Mouse (Mus musculus) forebrain, embryonic 11.5 days (tissue): Measurements from ENCODE around the gene Itpr1. TPM values are rescaled to one million over a fixed set of nuclear protein-coding genes. Genes with fewer than 3 reads are reported as not detected.

ENCODE experiments used
- ATAC-seq: fragments of 200-750 bp; cut with Nextera tagmentation; replicated peaks from 2 replicates; pipeline ENCODE4 v1.8.0; 2017; ENCODE audit warnings: moderate TSS enrichment; ENCODE audit not compliant: low FRiP score
- DNase-seq: peaks from one replicate; pipeline ENCODE4 v3.0.0-alpha.2; 2017; ENCODE audit warnings: low spot score
- H3K27ac ChIP-seq: fragments of 300-500 bp; sonication (generic); 2 replicates; pipeline ENCODE4 v1.5.1; 2014; ENCODE audit warnings: low read depth, low read length
- H3K27me3 ChIP-seq: fragments of 300-500 bp; sonication (generic); 2 replicates; pipeline ENCODE4 v1.6.1; 2014; ENCODE audit warnings: mild to moderate bottlenecking, low read length, mixed read lengths; ENCODE audit not compliant: control insufficient read depth, insufficient read depth
- H3K36me3 ChIP-seq: fragments of 300-500 bp; sonication (generic); 2 replicates; pipeline ENCODE4 v1.6.1; 2014; ENCODE audit warnings: mild to moderate bottlenecking, low read length, moderate library complexity, mixed read lengths; ENCODE audit not compliant: control insufficient read depth, insufficient read depth
- H3K4me1 ChIP-seq: fragments of 300-500 bp; sonication (generic); replicated peaks from 2 replicates; pipeline ENCODE4 v1.6.1; 2014; ENCODE audit warnings: low read length, mixed read lengths; ENCODE audit not compliant: control insufficient read depth, insufficient read depth
- H3K4me2 ChIP-seq: fragments of 300-500 bp; sonication (generic); 2 replicates; pipeline ENCODE4 v1.6.1; 2014; ENCODE audit warnings: low read depth, mild to moderate bottlenecking, low read length, moderate library complexity, mixed read lengths; ENCODE audit not compliant: severe bottlenecking
- H3K4me3 ChIP-seq: fragments of 300-500 bp; sonication (generic); 2 replicates; pipeline ENCODE4 v1.5.1; 2014; ENCODE audit warnings: low read depth, low read length
- H3K9ac ChIP-seq: fragments of 300-500 bp; sonication (generic); 2 replicates; pipeline ENCODE4 v1.6.1; 2014; ENCODE audit warnings: low read length
- H3K9me3 ChIP-seq: fragments of 300-500 bp; sonication (generic); 2 replicates; pipeline ENCODE4 v1.6.1; 2016; ENCODE audit warnings: low read length, mixed read lengths; ENCODE audit not compliant: control insufficient read depth
- WGBS: fragments of 180-500 bp; shearing (Covaris S2); extraction: QIAGEN DNeasy Blood & Tissue Kit; methylation state at CpG from one replicate; pipeline ENCODE4 v1.1.7; 2014; 5-methylcytosine and 5-hydroxymethylcytosine counted together
- polyA plus RNA-seq: library from polyadenylated mRNA; unstranded; fragments of >200 nt; fragmentation: Nextera tagmentation; extraction: Ambion mirVana; gene quantifications from 2 replicates; pipeline ENCODE4 v1.2.1, GENCODE M21; 2014

Itpr1 gene
- polyA plus RNA-seq, 1 experiment from 2014 or later: 8.1 TPM

- no peak for ATAC-seq
- Histone ChIP-seq H3K4me1 (no peaks in the 10 kb centered on the region), H3K36me3 (no peaks in the 10 kb centered on the region; the same call in 1 of the 2 replicates), H3K27me3 (no peaks in the 10 kb centered on the region), H3K9ac (no peak overlapping the region), H3K9me3 (no peaks in the 10 kb centered on the region), H3K4me2 (no peak overlapping the region), H3K4me3 (no peak overlapping the region), H3K27ac (no peak overlapping the region)
- WGBS: 82% methylated on average over 10 of the region's 10 CpGs
- no peak for DNase-seq
Observed at GRCm38 (mm10) chr6:108487300-108487835, 274.5 kb downstream of the Itpr1 start.

- DNase-seq (no peak), ATAC-seq (no peak)
- H3K9me3 ChIP-seq: no peaks in the 10 kb centered on the region
- H3K27me3 ChIP-seq: no peaks in the 10 kb centered on the region
- 89% methylated on average over 5 of the region's 5 CpGs for WGBS
- no peaks in the 10 kb centered on the region; the same call in 1 of the 2 replicates for H3K36me3 ChIP-seq
- no peak overlapping the region for H3K27ac ChIP-seq
- no peaks in the 10 kb centered on the region for H3K4me1 ChIP-seq
- no peak overlapping the region for H3K4me2 ChIP-seq
- H3K4me3 ChIP-seq: no peak overlapping the region
- no peak overlapping the region for H3K9ac ChIP-seq
Observed at GRCm38 (mm10) chr6:108488250-108488649, 275.4 kb downstream of the Itpr1 start.

GRCm38 (mm10) chr6:108491969-108492368 lies 279.1 kb downstream of the Itpr1 start:
- DNase-seq: no peak
- Histone ChIP-seq H3K4me3 (no peak overlapping the region), H3K9ac (no peak overlapping the region), H3K36me3 (no peaks in the 10 kb centered on the region; the same call in 1 of the 2 replicates), H3K27ac (no peak overlapping the region), H3K27me3 (no peaks in the 10 kb centered on the region), H3K4me1 (no peaks in the 10 kb centered on the region), H3K9me3 (no peaks in the 10 kb centered on the region), H3K4me2 (no peak overlapping the region)
- 65% methylated on average over 1 of the region's 1 CpGs for WGBS
- no peak for ATAC-seq

GRCm38 (mm10) chr6:108493753-108494152 lies 280.9 kb downstream of the Itpr1 start:
- 91% methylated on average over 16 of the region's 16 CpGs for WGBS
- no peak overlapping the region for H3K4me2 ChIP-seq
- H3K4me3 ChIP-seq: no peak overlapping the region
- no peaks in the 10 kb centered on the region for H3K4me1 ChIP-seq
- ATAC-seq (no peak), DNase-seq (no peak)
- H3K27me3 ChIP-seq: no peaks in the 10 kb centered on the region
- H3K36me3 ChIP-seq: no peaks in the 10 kb centered on the region; the same call in 1 of the 2 replicates
- H3K27ac ChIP-seq: no peak overlapping the region
- H3K9me3 ChIP-seq: no peaks in the 10 kb centered on the region
- H3K9ac ChIP-seq: no peak overlapping the region

- Histone ChIP-seq H3K36me3 (no peaks in the 10 kb centered on the region; the same call in 1 of the 2 replicates), H3K4me3 (no peak overlapping the region), H3K4me1 (no peaks in the 10 kb centered on the region), H3K27me3 (no peaks in the 10 kb centered on the region), H3K9ac (no peak overlapping the region), H3K27ac (no peak overlapping the region), H3K9me3 (no peaks in the 10 kb centered on the region), H3K4me2 (no peak overlapping the region)
- ATAC-seq (no peak), DNase-seq (no peak)
- 86% methylated on average over 10 of the region's 10 CpGs for WGBS
Observed at GRCm38 (mm10) chr6:108494185-108494804, 281.4 kb downstream of the Itpr1 start.

GRCm38 (mm10) chr6:108494994-108495393 lies 282.1 kb downstream of the Itpr1 start:
- no peaks in the 10 kb centered on the region for H3K9me3 ChIP-seq
- DNase-seq: no peak
- no peaks in the 10 kb centered on the region; the same call in 1 of the 2 replicates for H3K36me3 ChIP-seq
- H3K27ac ChIP-seq: no peak overlapping the region
- ATAC-seq: no peak
- WGBS: 85% methylated on average over 6 of the region's 6 CpGs
- H3K9ac ChIP-seq: no peak overlapping the region
- H3K27me3 ChIP-seq: no peaks in the 10 kb centered on the region
- no peak overlapping the region for H3K4me2 ChIP-seq
- no peaks in the 10 kb centered on the region for H3K4me1 ChIP-seq
- H3K4me3 ChIP-seq: no peak overlapping the region

GRCm38 (mm10) chr6:108498070-108498469 lies 285.2 kb downstream of the Itpr1 start:
- no peak overlapping the region for H3K4me2 ChIP-seq
- H3K27me3 ChIP-seq: no peaks in the 10 kb centered on the region
- H3K9me3 ChIP-seq: no peaks in the 10 kb centered on the region
- H3K4me3 ChIP-seq: no peak overlapping the region
- no peak for ATAC-seq
- H3K9ac ChIP-seq: no peak overlapping the region
- no peak overlapping the region for H3K27ac ChIP-seq
- no peak for DNase-seq
- H3K4me1 ChIP-seq: no peaks in the 10 kb centered on the region
- no peaks in the 10 kb centered on the region for H3K36me3 ChIP-seq
- 95% methylated on average over 7 of the region's 7 CpGs for WGBS

GRCm38 (mm10) chr6:108503651-108504050 lies 290.8 kb downstream of the Itpr1 start:
- H3K9me3 ChIP-seq: no peaks in the 10 kb centered on the region
- no peaks in the 10 kb centered on the region for H3K4me1 ChIP-seq
- no peak overlapping the region for H3K27ac ChIP-seq
- DNase-seq (no peak), ATAC-seq (no peak)
- no peak overlapping the region for H3K4me2 ChIP-seq
- H3K36me3 ChIP-seq: no peaks in the 10 kb centered on the region
- H3K27me3 ChIP-seq: no peaks in the 10 kb centered on the region
- WGBS: 91% methylated on average over 5 of the region's 5 CpGs
- H3K4me3 ChIP-seq: no peak overlapping the region
- H3K9ac ChIP-seq: no peak overlapping the region

- Histone ChIP-seq H3K27ac (no peak overlapping the region), H3K4me1 (no peaks in the 10 kb centered on the region), H3K4me2 (no peak overlapping the region), H3K27me3 (no peaks in the 10 kb centered on the region), H3K36me3 (no peaks in the 10 kb centered on the region), H3K9me3 (no peaks in the 10 kb centered on the region), H3K4me3 (no peak overlapping the region), H3K9ac (no peak overlapping the region)
- no peak for DNase-seq
- 85% methylated on average over 7 of the region's 7 CpGs for WGBS
- no peak for ATAC-seq
Observed at GRCm38 (mm10) chr6:108504717-108505116, 291.8 kb downstream of the Itpr1 start.
